Mouse (Mus musculus) lung, adult 2 months (tissue): ENCODE measurements around the gene Khk.

Experiments
- CTCF ChIP-seq: fragments of 200-500 bp; IDR thresholded peaks from 2 replicates; pipeline ENCODE4 v1.5.1; 2011; ENCODE audit warnings: mild to moderate bottlenecking, low read length, control low read depth; ENCODE audit not compliant: insufficient read depth
- POLR2A ChIP-seq: fragments of 200-500 bp; IDR thresholded peaks from 2 replicates; pipeline ENCODE4 v1.6.1; 2011; ENCODE audit warnings: low read depth, mild to moderate bottlenecking, control low read depth, low read length, borderline replicate concordance; ENCODE audit errors: extremely low read depth

- TF ChIP-seq CTCF (no peak), POLR2A (peak; percentile 15; the same call in 1 of the 2 replicates)
Measured at GRCm38 (mm10) chr5:30887331-30887761, 33.9 kb upstream of the Khk start.
